Mouse (Mus musculus) Patski (cell line): ENCODE measurements around the gene Ccdc155. TPM values are rescaled to one million over a fixed set of nuclear protein-coding genes. Genes with fewer than 3 reads are reported as not detected.

ENCODE experiments used
- ATAC-seq: fragments of 100-300 bp; one replicate; pipeline ENCODE4 v1.8.0; 2021
- CTCF ChIA-PET: fragments of 350-600 bp; sonication (Branson Sonifier 250); formaldehyde crosslinking; loops from one replicate; lab custom pipeline; 2022; ENCODE audit warnings: inconsistent platforms; lab: Charles Lee
- POLR2A ChIA-PET: fragments of 350-600 bp; sonication (Branson Sonifier 250); formaldehyde crosslinking; loops from one replicate; lab custom pipeline; 2022; ENCODE audit warnings: antibody characterized with exemption, inconsistent platforms; lab: Charles Lee
- DNase-seq: peaks from one replicate; pipeline ENCODE4 v3.0.0-alpha.2; 2011; ENCODE audit warnings: low read depth, low spot score
- H3K27me3 ChIP-seq: fragments of 371-371 bp; one replicate; pipeline ENCODE4 v1.5.1; 2021
- CTCF ChIP-seq: fragments of 100-300 bp; IDR thresholded peaks from one replicate; pipeline ENCODE4 v1.5.1; 2021
- in situ Hi-C: fragments of 300-500 bp; cut with MboI; formaldehyde crosslinking; loops from 3 replicates; pipeline ENCODE4 v1.11.1; 2018; ENCODE audit warnings: low pct_unique_long_range_greater_than_20kb, mixed read lengths
- polyA plus RNA-seq: library from polyadenylated mRNA; unstranded; gene quantifications from one replicate; pipeline ENCODE4 v1.2.3, GENCODE M21; 2021

The Ccdc155 gene
- polyA plus RNA-seq, 1 experiment from 2014 or later = 0.03 TPM

DNA sequence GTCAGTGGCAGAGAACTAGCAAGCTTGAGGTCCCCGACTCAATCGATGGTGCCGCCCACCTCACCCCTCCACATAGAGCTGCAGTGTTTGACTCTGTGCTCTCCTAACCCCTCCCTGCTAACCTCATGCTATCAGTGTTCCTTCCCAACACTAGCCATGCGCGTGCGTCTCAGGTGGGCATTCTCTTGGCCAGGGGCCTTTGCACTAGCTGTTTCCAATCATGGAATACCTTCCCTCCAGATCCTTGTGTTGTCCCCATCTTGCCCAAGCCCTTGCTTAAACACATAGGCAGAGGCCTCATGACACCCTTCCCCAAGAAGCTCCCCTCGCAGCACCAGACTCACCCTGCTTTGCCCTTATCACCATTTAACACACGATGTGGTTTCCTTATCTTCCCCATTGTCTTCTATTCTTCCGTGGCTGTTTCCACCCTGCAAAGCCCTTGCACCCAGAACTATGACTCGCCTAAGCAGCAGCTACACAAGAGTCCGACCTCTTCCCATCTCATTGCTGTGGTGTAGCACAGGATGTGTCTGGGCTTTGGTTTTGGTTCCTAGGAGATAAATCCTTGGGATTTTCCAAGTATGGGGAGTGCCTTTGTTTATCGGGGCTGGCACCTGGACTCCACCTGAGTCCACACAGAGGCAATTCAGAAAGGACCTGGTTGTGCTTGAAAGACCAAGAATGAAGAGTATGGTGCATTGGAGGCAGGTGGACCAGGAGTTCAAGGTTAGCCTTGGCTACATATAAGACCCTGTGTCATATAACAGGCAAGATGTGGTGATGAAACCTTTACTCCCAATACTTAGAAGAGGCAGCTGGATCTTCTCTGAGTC is 67.3 kb downstream of the Ccdc155 start:
- CTCF ChIA-PET = interaction anchor here (1.3 to 2.8 kb wide), 4 partner anchors 14 to 57 kb away, joined by 4 to 10 read pairs (median 6); partner anchors contain the start of genes Aldh16a1, Pih1d1 and Rps11
- in situ Hi-C loops = no loop called here
- TF ChIP-seq CTCF = no peak
- no peak for DNase-seq
- ATAC-seq = no peak
- POLR2A ChIA-PET = no interaction called here
- H3K27me3 ChIP-seq = no peaks in the 10 kb centered on the region

DNA sequence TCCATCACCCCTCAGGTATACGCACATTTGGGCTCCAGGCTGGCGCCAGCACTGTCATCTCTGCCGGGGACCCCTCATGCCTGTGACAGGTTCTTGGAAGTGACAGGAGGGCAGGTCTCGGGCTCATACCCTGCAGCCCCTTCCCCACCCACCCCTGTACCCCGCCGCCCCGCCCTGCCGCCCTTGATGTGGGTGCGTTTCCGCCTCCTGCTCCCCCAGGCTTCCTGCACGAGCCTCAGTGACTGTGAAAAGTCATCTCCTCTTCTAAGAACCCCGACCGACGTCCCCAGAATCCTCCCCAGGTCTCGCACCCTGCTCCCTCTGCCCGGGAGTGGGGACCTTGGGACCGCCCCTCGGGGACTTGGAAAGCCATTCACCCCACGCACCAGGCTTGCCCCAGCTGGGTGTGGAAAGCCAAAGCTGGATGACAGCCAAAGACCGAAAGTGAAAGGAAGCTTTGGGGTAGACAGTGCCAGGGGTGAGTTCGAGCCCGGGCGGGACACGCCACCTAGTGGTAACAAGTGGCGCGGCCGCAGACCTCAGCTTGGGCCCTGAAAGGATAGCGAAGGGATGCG is 68.6 kb downstream of the Ccdc155 start, which contains the start of the genes Gm45713 and Flt3l:
Gm45713 (minus strand) TSS at position 239 of the 575 bp plus-strand sequence.
Flt3l (minus strand) TSS at position 440 of the 575 bp plus-strand sequence.
- ATAC-seq (peak; percentile 79), DNase-seq (no peak)
- ChIA-PET POLR2A (interaction anchor here (0.7 kb wide), 1 partner anchor 120 kb away, joined by 3 read pairs; the partner anchor contains the start of gene Scaf1), CTCF (interaction anchor here (1.1 to 2.8 kb wide), 5 partner anchors 11 to 55 kb away, joined by 3 to 10 read pairs (median 4); partner anchors contain the start of genes Aldh16a1, Pih1d1 and Rps11)
- TF ChIP-seq CTCF = no peak
- in situ Hi-C loops = no loop called here
- no peaks in the 10 kb centered on the region for H3K27me3 ChIP-seq

DNA sequence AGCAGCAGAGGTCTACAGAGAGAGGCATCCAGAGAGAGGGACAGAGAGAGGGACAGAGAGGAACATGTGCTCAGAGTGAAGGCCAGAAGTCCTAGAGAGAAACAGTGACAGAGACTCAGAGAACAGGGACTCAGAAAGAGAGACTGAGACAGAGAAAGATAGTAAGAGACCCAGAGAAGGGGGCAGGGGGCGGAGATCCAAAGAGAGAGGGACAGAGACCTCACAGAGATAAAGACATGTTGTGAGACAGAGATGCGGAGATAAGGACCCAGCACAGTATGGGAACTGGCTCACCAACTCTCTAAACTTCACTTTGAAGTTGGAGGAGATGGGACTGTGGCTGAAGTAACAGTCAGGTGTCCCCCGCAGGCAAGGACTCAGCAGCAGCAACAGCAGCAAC is 69.3 kb downstream of the Ccdc155 start:
- ChIA-PET CTCF (interaction anchor here (1.6 kb wide), 1 partner anchor 8 kb away, joined by 4 read pairs; no protein-coding TSS in a partner anchor), POLR2A (no interaction called here)
- no peak for TF ChIP-seq CTCF
- no peaks in the 10 kb centered on the region for H3K27me3 ChIP-seq
- no peak for ATAC-seq
- no peak for DNase-seq
- in situ Hi-C loops = no loop called here

DNA sequence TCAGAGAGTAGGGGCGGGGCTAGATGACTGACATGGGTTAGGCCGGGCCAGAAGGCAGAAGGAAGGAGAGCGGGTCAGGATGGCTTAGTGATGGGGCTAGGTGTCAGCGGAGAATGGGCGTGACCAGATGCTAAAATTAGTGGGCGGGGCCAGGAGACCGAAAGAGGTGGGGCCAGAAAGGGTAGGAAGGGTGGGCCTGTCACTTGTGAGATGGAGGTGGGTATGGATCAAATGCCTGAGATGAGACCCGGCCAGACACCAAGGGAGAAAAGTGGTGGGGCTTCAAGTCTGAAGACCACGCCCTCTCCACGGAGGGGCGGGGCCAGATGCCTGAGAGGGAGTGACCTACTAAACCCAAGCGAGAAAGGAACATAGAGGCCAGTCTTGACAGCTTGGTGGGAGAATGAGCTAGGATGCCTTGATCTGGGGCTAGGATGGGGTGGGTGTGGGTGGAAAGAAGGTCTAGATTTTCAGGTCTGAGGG is 70.1 kb downstream of the Ccdc155 start:
- DNase-seq = no peak
- ChIA-PET CTCF (interaction anchor here (1.6 kb wide), 1 partner anchor 8 kb away, joined by 4 read pairs; no protein-coding TSS in a partner anchor), POLR2A (no interaction called here)
- H3K27me3 ChIP-seq = no peaks in the 10 kb centered on the region
- in situ Hi-C loops = no loop called here
- no peak for TF ChIP-seq CTCF
- no peak for ATAC-seq

Other genes with a start within 250 kb of the Ccdc155 start
- gene Cpt1c, start 230.0 kb downstream of the Ccdc155 start, polyA plus RNA-seq = 22.1 TPM
- gene Prmt1, start 218.3 kb downstream of the Ccdc155 start, polyA plus RNA-seq = 514 TPM
- gene Irf3, start 207.2 kb downstream of the Ccdc155 start, polyA plus RNA-seq = 108 TPM
- 19.9 TPM for gene Bcl2l12, start 206.2 kb downstream of the Ccdc155 start, polyA plus RNA-seq
- gene Scaf1, start 188.5 kb downstream of the Ccdc155 start, polyA plus RNA-seq = 80.3 TPM
- 78.9 TPM for gene Rras, start 186.9 kb downstream of the Ccdc155 start, polyA plus RNA-seq
- gene Prr12, start 152.0 kb downstream of the Ccdc155 start, polyA plus RNA-seq = 35.8 TPM
- 77.4 TPM for gene Nosip, start 142.5 kb downstream of the Ccdc155 start, polyA plus RNA-seq
- 38.6 TPM for gene Prrg2, start 142.2 kb downstream of the Ccdc155 start, polyA plus RNA-seq
- 21.7 TPM for gene Rcn3, start 112.7 kb downstream of the Ccdc155 start, polyA plus RNA-seq
- 22.2 TPM for gene Fcgrt, start 101.0 kb downstream of the Ccdc155 start, polyA plus RNA-seq
- 920 TPM for gene Rps11, start 80.5 kb downstream of the Ccdc155 start, polyA plus RNA-seq
- gene Rpl13a, start 76.1 kb downstream of the Ccdc155 start, polyA plus RNA-seq = 1,333 TPM
- gene Gm45713, start 68.7 kb downstream of the Ccdc155 start, polyA plus RNA-seq = not detected
- 7.3 TPM for gene Flt3l, start 68.5 kb downstream of the Ccdc155 start, polyA plus RNA-seq
- gene Pih1d1, start 50.6 kb downstream of the Ccdc155 start, polyA plus RNA-seq = 68.2 TPM
- 48.9 TPM for gene Aldh16a1, start 50.3 kb downstream of the Ccdc155 start, polyA plus RNA-seq
- 0.19 TPM for gene Slc17a7, start 40.9 kb downstream of the Ccdc155 start, polyA plus RNA-seq
- not detected for gene Gfy, start 25.3 kb downstream of the Ccdc155 start, polyA plus RNA-seq
- not detected for gene Pth2, start 23.9 kb downstream of the Ccdc155 start, polyA plus RNA-seq
- gene Dkkl1, start 7.3 kb upstream of the Ccdc155 start, polyA plus RNA-seq = not detected
- 94.7 TPM for gene Tead2, start 10.9 kb upstream of the Ccdc155 start, polyA plus RNA-seq
- gene Cd37, start 34.2 kb upstream of the Ccdc155 start, polyA plus RNA-seq = 0.81 TPM
- not detected for gene Slc6a16, start 36.2 kb upstream of the Ccdc155 start, polyA plus RNA-seq
- gene Slc6a21, start 72.6 kb upstream of the Ccdc155 start, polyA plus RNA-seq = not detected
- 15.0 TPM for gene Trpm4, start 128.9 kb upstream of the Ccdc155 start, polyA plus RNA-seq
- 0.06 TPM for gene Hrc, start 130.4 kb upstream of the Ccdc155 start, polyA plus RNA-seq
- 4.1 TPM for gene Ppfia3, start 162.1 kb upstream of the Ccdc155 start, polyA plus RNA-seq
- gene Lin7b, start 165.7 kb upstream of the Ccdc155 start, polyA plus RNA-seq = 4.7 TPM
- 328 TPM for gene Snrnp70, start 190.8 kb upstream of the Ccdc155 start, polyA plus RNA-seq
- gene Kcna7, start 200.8 kb upstream of the Ccdc155 start, polyA plus RNA-seq = 0.27 TPM
- 3.0 TPM for gene Ntf5, start 208.8 kb upstream of the Ccdc155 start, polyA plus RNA-seq
- 0.14 TPM for gene Lhb, start 215.9 kb upstream of the Ccdc155 start, polyA plus RNA-seq
- gene Gys1, start 230.0 kb upstream of the Ccdc155 start, polyA plus RNA-seq = 59.3 TPM
- gene Ruvbl2, start 233.2 kb upstream of the Ccdc155 start, polyA plus RNA-seq = 82.1 TPM